Mouse (Mus musculus): Measurements from ENCODE around the gene Prpf3. TPM values are rescaled to one million over a fixed set of nuclear protein-coding genes. Genes with fewer than 3 reads are reported as not detected.

The Prpf3 gene
- polyA plus RNA-seq, 1 experiment = 32.5 TPM

- Histone ChIP-seq H3K36me3 (ENCODE audit: control insufficient read depth, insufficient read depth, low read length) (no peaks in the 10 kb centered on the region), H3K27ac (ENCODE audit: control insufficient read depth, insufficient read depth, low read length) (no peak within 1 kb of the TSS), H3K4me1 (replicated peaks; ENCODE audit: control insufficient read depth, insufficient read depth, low read length) (peaks cover 12% of the 10 kb centered on the region), H3K4me3 (ENCODE audit: control insufficient read depth, insufficient read depth, low read length) (peak within 1 kb of the TSS; percentile 50), H3K27me3 (ENCODE audit: control insufficient read depth, insufficient read depth, low read length) (no peaks in the 10 kb centered on the region)
- under 1% methylated on average over 66 of the region's 66 CpGs for WGBS
- TF ChIP-seq POLR2A (IDR thresholded peaks at IDR 0.05; ENCODE audit: control insufficient read depth, extremely low read depth, insufficient read depth, low read length, poor library complexity) = 0 out of 2 replicates have a peak, but pooled peaks have one; percentile 16
- TF ChIP-seq CTCF (IDR thresholded peaks at IDR 0.05; ENCODE audit: borderline replicate concordance, control insufficient read depth, extremely low read depth, insufficient read depth, low read length, poor library complexity) = 0 out of 2 replicates have a peak, but pooled peaks have one; percentile 12
- peak; percentile 89 for DNase-seq
Measured at GRCm38 (mm10) chr3:95881979-95882815, 26.5 kb upstream of the Prpf3 start, which contains the start of gene Ciart. Gene Ciart (minus strand): TSS chr3:95882251.

GRCm38 (mm10) chr3:95879063-95879462, 23.4 kb upstream of the Prpf3 start:
- Histone ChIP-seq H3K4me1 (replicated peaks; ENCODE audit: control insufficient read depth, insufficient read depth, low read length) (peaks cover 12% of the 10 kb centered on the region), H3K27ac (ENCODE audit: control insufficient read depth, insufficient read depth, low read length) (no peak overlapping the region), H3K36me3 (ENCODE audit: control insufficient read depth, insufficient read depth, low read length) (no peaks in the 10 kb centered on the region), H3K4me3 (ENCODE audit: control insufficient read depth, insufficient read depth, low read length) (no peak overlapping the region), H3K27me3 (ENCODE audit: control insufficient read depth, insufficient read depth, low read length) (no peaks in the 10 kb centered on the region)
- TF ChIP-seq POLR2A (IDR thresholded peaks at IDR 0.05; ENCODE audit: control insufficient read depth, extremely low read depth, insufficient read depth, low read length, poor library complexity) = no peak
- no peak for TF ChIP-seq CTCF (IDR thresholded peaks at IDR 0.05; ENCODE audit: borderline replicate concordance, control insufficient read depth, extremely low read depth, insufficient read depth, low read length, poor library complexity)
- 97% methylated on average over 4 of the region's 4 CpGs for WGBS
- no peak for DNase-seq

- Histone ChIP-seq H3K27ac (ENCODE audit: control insufficient read depth, insufficient read depth, low read length) (no peak overlapping the region), H3K27me3 (ENCODE audit: control insufficient read depth, insufficient read depth, low read length) (no peaks in the 10 kb centered on the region), H3K4me1 (replicated peaks; ENCODE audit: control insufficient read depth, insufficient read depth, low read length) (peaks cover 6% of the 10 kb centered on the region), H3K36me3 (ENCODE audit: control insufficient read depth, insufficient read depth, low read length) (peaks cover 9% of the 10 kb centered on the region), H3K4me3 (ENCODE audit: control insufficient read depth, insufficient read depth, low read length) (no peak overlapping the region)
- DNase-seq = no peak
- WGBS = 85% methylated on average over 7 of the region's 7 CpGs
- no peak for TF ChIP-seq CTCF (IDR thresholded peaks at IDR 0.05; ENCODE audit: borderline replicate concordance, control insufficient read depth, extremely low read depth, insufficient read depth, low read length, poor library complexity)
- TF ChIP-seq POLR2A (IDR thresholded peaks at IDR 0.05; ENCODE audit: control insufficient read depth, extremely low read depth, insufficient read depth, low read length, poor library complexity) = no peak
Measured at GRCm38 (mm10) chr3:95872048-95872447, 16.4 kb upstream of the Prpf3 start.

GRCm38 (mm10) chr3:95871392-95871867, 15.7 kb upstream of the Prpf3 start, which contains the start of gene Mrps21:
Gene Mrps21 (minus strand): TSS chr3:95871519.
- H3K27me3 ChIP-seq (ENCODE audit: control insufficient read depth, insufficient read depth, low read length) = no peaks in the 10 kb centered on the region
- WGBS = under 1% methylated on average over 33 of the region's 33 CpGs
- DNase-seq = peak; percentile 83

GRCm38 (mm10) chr3:95870976-95871375, 15.3 kb upstream of the Prpf3 start:
- Histone ChIP-seq H3K27ac (ENCODE audit: control insufficient read depth, insufficient read depth, low read length) (peak overlapping the region; percentile 39), H3K4me1 (replicated peaks; ENCODE audit: control insufficient read depth, insufficient read depth, low read length) (peaks cover 6% of the 10 kb centered on the region), H3K36me3 (ENCODE audit: control insufficient read depth, insufficient read depth, low read length) (peaks cover 9% of the 10 kb centered on the region), H3K4me3 (ENCODE audit: control insufficient read depth, insufficient read depth, low read length) (peak overlapping the region; percentile 62), H3K27me3 (ENCODE audit: control insufficient read depth, insufficient read depth, low read length) (no peaks in the 10 kb centered on the region)
- WGBS = 9% methylated on average over 15 of the region's 15 CpGs
- TF ChIP-seq POLR2A (IDR thresholded peaks at IDR 0.05; ENCODE audit: control insufficient read depth, extremely low read depth, insufficient read depth, low read length, poor library complexity) (no peak), CTCF (IDR thresholded peaks at IDR 0.05; ENCODE audit: borderline replicate concordance, control insufficient read depth, extremely low read depth, insufficient read depth, low read length, poor library complexity) (no peak)
- no peak for DNase-seq

More at GRCm38 (mm10) chr3:95871392-95871867, 15.7 kb upstream of the Prpf3 start, which contains the start of gene Mrps21:
- H3K4me1 ChIP-seq (replicated peaks; ENCODE audit: control insufficient read depth, insufficient read depth, low read length) = peaks cover 6% of the 10 kb centered on the region
- H3K36me3 ChIP-seq (ENCODE audit: control insufficient read depth, insufficient read depth, low read length) = peaks cover 9% of the 10 kb centered on the region
- peak within 1 kb of the TSS; percentile 39 for H3K27ac ChIP-seq (ENCODE audit: control insufficient read depth, insufficient read depth, low read length)
- TF ChIP-seq CTCF (IDR thresholded peaks at IDR 0.05; ENCODE audit: borderline replicate concordance, control insufficient read depth, extremely low read depth, insufficient read depth, low read length, poor library complexity) (0 out of 2 replicates have a peak, but pooled peaks have one; percentile 24), POLR2A (IDR thresholded peaks at IDR 0.05; ENCODE audit: control insufficient read depth, extremely low read depth, insufficient read depth, low read length, poor library complexity) (peak; percentile 77)
- peak within 1 kb of the TSS; percentile 62 for H3K4me3 ChIP-seq (ENCODE audit: control insufficient read depth, insufficient read depth, low read length)

GRCm38 (mm10) chr3:95867408-95867807, 11.7 kb upstream of the Prpf3 start:
- peaks cover 6% of the 10 kb centered on the region for H3K4me1 ChIP-seq (replicated peaks; ENCODE audit: control insufficient read depth, insufficient read depth, low read length)
- no peaks in the 10 kb centered on the region for H3K27me3 ChIP-seq (ENCODE audit: control insufficient read depth, insufficient read depth, low read length)
- H3K36me3 ChIP-seq (ENCODE audit: control insufficient read depth, insufficient read depth, low read length) = peaks cover 14% of the 10 kb centered on the region
- no peak overlapping the region for H3K4me3 ChIP-seq (ENCODE audit: control insufficient read depth, insufficient read depth, low read length)
- 97% methylated on average over 2 of the region's 2 CpGs for WGBS
- no peak for TF ChIP-seq CTCF (IDR thresholded peaks at IDR 0.05; ENCODE audit: borderline replicate concordance, control insufficient read depth, extremely low read depth, insufficient read depth, low read length, poor library complexity)
- no peak for TF ChIP-seq POLR2A (IDR thresholded peaks at IDR 0.05; ENCODE audit: control insufficient read depth, extremely low read depth, insufficient read depth, low read length, poor library complexity)
- no peak overlapping the region for H3K27ac ChIP-seq (ENCODE audit: control insufficient read depth, insufficient read depth, low read length)
- no peak for DNase-seq

All from thymus, adult 2 months (tissue).